Mouse (Mus musculus): ENCODE data around the gene Rarg. TPM values are rescaled to one million over a fixed set of nuclear protein-coding genes. Genes with fewer than 3 reads are reported as not detected.

The Rarg gene
- polyA plus RNA-seq, 2 experiments = 1.9 to 2.5 TPM

DNA sequence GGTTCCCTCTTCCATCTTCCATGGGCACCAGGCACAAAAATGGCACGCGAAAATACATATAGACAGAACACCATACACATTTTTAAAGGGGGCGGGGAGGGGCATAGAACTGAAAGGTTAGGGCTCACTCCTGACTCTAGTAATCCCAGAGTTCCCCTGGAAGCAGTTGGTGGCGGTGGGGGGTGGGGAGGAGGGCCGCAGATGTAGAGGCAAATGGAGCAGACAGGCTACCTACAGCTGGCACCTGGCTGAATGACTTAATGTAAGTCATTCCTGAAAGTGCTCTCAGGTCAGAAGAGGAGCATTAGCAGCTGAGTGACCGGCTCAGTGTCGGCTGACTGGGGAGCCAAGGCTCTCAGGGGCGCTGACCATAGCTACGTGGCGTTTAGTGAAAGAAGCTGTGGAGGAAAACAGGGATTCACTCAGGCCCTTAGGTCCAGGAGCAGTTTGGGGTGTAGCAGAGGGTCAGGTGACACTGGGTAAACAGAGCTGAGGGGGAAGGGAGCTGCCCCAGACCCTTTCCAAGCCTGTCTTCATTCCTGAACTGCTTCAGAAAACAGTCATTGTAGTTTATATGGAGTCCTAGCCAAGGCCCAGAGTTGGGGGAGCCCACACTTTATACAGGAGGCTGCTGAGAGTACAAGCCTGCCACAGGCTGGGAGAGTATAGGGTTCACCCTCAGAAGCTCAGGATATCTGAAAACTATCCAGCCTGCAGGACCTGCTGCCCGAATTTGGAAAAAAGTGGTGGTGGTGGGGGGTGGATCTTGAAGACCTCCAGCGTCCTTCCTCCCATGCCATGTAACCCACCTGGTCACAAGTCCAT lies 14.7 kb downstream of the Rarg start:
- Histone ChIP-seq H3K9ac (replicated peaks) (no peak overlapping the region), H3K4me3 (ENCODE audit: insufficient read depth in 1 of 2, low read depth in 2 of 2, low read length in 2 of 2) (no peak overlapping the region), H3K36me3 (replicated peaks; ENCODE audit: control insufficient read depth, insufficient read depth, low read depth) (no peaks in the 10 kb centered on the region), H3K27me3 (ENCODE audit: control insufficient read depth, insufficient read depth, low read length) (peaks cover 45% of the 10 kb centered on the region), H3K4me1 (replicated peaks; ENCODE audit: control insufficient read depth in 2 of 2, insufficient read depth in 2 of 2, low read length in 1 of 2) (peaks cover 0 to 14% of the 10 kb centered on the region in 2 experiments; a peak in 2 of 4 replicates), H3K4me2 (ENCODE audit: low read depth) (peak overlapping the region; percentile 40; the same call in 1 of the 2 replicates), H3K27ac (no peak overlapping the region), H3K9me3 (ENCODE audit: control insufficient read depth, low read length) (no peaks in the 10 kb centered on the region)
- TF ChIP-seq EP300 (IDR thresholded peaks at IDR 0.05; ENCODE audit: low read depth) = no peak
- no peak for TF ChIP-seq CTCF (IDR thresholded peaks at IDR 0.05; ENCODE audit: low read depth)
- DNase-seq (ENCODE audit: low read depth in 3 of 3, low spot score in 3 of 3) (no peak), ATAC-seq (ENCODE audit: insufficient read depth) (no peak)
- 51% methylated on average over 12 of the region's 12 CpGs for WGBS (ENCODE audit: insufficient replicate concordance)

DNA sequence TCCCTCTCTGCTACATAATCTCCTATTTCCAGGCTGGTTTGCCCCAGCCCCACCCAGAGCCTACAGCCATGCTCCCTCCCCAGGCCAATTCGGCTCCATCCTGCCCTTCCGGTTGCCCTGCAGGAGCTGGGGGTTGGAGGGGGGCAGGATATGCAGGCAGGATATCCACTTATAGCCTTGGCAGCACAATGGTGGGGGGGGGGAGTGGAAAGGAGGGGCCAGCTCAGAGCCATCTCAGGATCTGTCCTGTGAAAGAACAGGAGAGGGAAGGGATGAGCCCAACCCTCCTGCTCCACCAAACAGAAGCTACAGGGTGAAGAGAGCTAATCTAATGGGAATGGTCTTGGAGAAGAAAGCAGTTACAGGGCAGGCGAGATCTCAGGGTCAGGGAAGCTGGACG lies 16.7 kb downstream of the Rarg start:
- WGBS (ENCODE audit: insufficient replicate concordance) = 47% methylated on average over 4 of the region's 4 CpGs
- no peak overlapping the region for H3K9ac ChIP-seq (replicated peaks)
- no peak overlapping the region for H3K27ac ChIP-seq
- H3K4me3 ChIP-seq (ENCODE audit: insufficient read depth in 1 of 2, low read depth in 2 of 2, low read length in 2 of 2) = no peak overlapping the region
- H3K9me3 ChIP-seq (ENCODE audit: control insufficient read depth, low read length) = no peaks in the 10 kb centered on the region
- DNase-seq (ENCODE audit: low read depth in 3 of 3, low spot score in 3 of 3) = no peak
- TF ChIP-seq EP300 (IDR thresholded peaks at IDR 0.05; ENCODE audit: low read depth) (no peak), CTCF (IDR thresholded peaks at IDR 0.05; ENCODE audit: low read depth) (no peak)
- peaks cover 25% of the 10 kb centered on the region for H3K27me3 ChIP-seq (ENCODE audit: control insufficient read depth, insufficient read depth, low read length)
- ATAC-seq (ENCODE audit: insufficient read depth) = no peak
- H3K36me3 ChIP-seq (replicated peaks; ENCODE audit: control insufficient read depth, insufficient read depth, low read depth) = no peaks in the 10 kb centered on the region
- H3K4me1 ChIP-seq (replicated peaks; ENCODE audit: control insufficient read depth in 2 of 2, insufficient read depth in 2 of 2, low read length in 1 of 2) = peaks cover under 1 to 10% of the 10 kb centered on the region in 2 experiments; a peak in 3 of 4 replicates
- no peak overlapping the region for H3K4me2 ChIP-seq (ENCODE audit: low read depth)

DNA sequence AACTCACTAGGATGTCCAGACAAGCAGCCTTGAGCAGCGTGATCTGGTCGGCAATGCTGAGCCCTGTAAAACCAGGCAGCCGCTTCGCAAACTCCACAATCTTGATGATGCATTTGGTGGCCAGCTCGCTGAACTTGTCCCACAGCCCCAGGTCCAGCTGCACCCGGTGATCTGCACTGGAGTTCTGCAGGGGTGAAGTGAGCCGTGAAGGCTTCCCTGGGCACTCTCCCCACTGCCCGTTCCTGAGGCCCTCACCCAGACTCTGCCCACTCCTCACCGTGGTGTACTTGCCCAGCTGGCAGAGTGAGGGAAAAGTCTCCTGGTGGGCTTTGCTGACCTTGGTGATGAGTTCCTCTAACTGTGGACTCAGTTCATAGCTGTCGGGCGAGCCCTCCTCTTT lies 17.5 kb downstream of the Rarg start:
- Histone ChIP-seq H3K36me3 (replicated peaks; ENCODE audit: control insufficient read depth, insufficient read depth, low read depth) (no peaks in the 10 kb centered on the region), H3K9ac (replicated peaks) (no peak overlapping the region), H3K27ac (no peak overlapping the region), H3K4me3 (ENCODE audit: insufficient read depth in 1 of 2, low read depth in 2 of 2, low read length in 2 of 2) (no peak overlapping the region), H3K4me2 (ENCODE audit: low read depth) (no peak overlapping the region), H3K9me3 (ENCODE audit: control insufficient read depth, low read length) (no peaks in the 10 kb centered on the region), H3K27me3 (ENCODE audit: control insufficient read depth, insufficient read depth, low read length) (peaks cover 18% of the 10 kb centered on the region), H3K4me1 (replicated peaks; ENCODE audit: control insufficient read depth in 2 of 2, insufficient read depth in 2 of 2, low read length in 1 of 2) (peaks cover 7 to 12% of the 10 kb centered on the region in 2 experiments)
- DNase-seq (ENCODE audit: low read depth in 3 of 3, low spot score in 3 of 3) (no peak), ATAC-seq (ENCODE audit: insufficient read depth) (no peak)
- WGBS (ENCODE audit: insufficient replicate concordance) = 55% methylated on average over 11 of the region's 11 CpGs
- TF ChIP-seq EP300 (IDR thresholded peaks at IDR 0.05; ENCODE audit: low read depth) (no peak), CTCF (IDR thresholded peaks at IDR 0.05; ENCODE audit: low read depth) (no peak)

DNA sequence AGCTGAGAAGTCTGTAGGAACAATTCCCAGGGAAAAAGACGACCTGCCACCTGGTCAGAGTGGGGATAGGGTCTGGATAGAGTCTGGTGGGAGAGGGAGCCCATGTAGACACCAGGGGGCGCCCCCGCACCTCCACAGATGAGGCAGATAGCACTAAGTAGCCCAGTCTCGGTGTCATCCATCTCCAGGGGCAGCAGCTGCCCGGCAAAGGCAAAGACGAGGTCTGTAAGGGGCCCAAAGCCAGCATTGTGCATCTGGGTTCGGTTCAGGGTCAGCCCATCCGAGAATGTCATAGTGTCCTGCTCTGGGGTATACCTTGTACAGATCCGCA lies 18.1 kb downstream of the Rarg start:
- DNase-seq (ENCODE audit: low read depth in 3 of 3, low spot score in 3 of 3) (peak in 1 of 3 experiments; percentile 39), ATAC-seq (ENCODE audit: insufficient read depth) (no peak)
- Histone ChIP-seq H3K9ac (replicated peaks) (no peak overlapping the region), H3K9me3 (ENCODE audit: control insufficient read depth, low read length) (no peaks in the 10 kb centered on the region), H3K4me2 (ENCODE audit: low read depth) (no peak overlapping the region), H3K36me3 (replicated peaks; ENCODE audit: control insufficient read depth, insufficient read depth, low read depth) (no peaks in the 10 kb centered on the region), H3K4me3 (ENCODE audit: insufficient read depth in 1 of 2, low read depth in 2 of 2, low read length in 2 of 2) (no peak overlapping the region), H3K4me1 (replicated peaks; ENCODE audit: control insufficient read depth in 2 of 2, insufficient read depth in 2 of 2, low read length in 1 of 2) (peaks cover 7 to 17% of the 10 kb centered on the region in 2 experiments), H3K27ac (no peak overlapping the region), H3K27me3 (ENCODE audit: control insufficient read depth, insufficient read depth, low read length) (peaks cover 11% of the 10 kb centered on the region)
- TF ChIP-seq EP300 (IDR thresholded peaks at IDR 0.05; ENCODE audit: low read depth) (no peak), CTCF (IDR thresholded peaks at IDR 0.05; ENCODE audit: low read depth) (peak; percentile 91)
- WGBS (ENCODE audit: insufficient replicate concordance) = 13% methylated on average over 9 of the region's 9 CpGs

DNA sequence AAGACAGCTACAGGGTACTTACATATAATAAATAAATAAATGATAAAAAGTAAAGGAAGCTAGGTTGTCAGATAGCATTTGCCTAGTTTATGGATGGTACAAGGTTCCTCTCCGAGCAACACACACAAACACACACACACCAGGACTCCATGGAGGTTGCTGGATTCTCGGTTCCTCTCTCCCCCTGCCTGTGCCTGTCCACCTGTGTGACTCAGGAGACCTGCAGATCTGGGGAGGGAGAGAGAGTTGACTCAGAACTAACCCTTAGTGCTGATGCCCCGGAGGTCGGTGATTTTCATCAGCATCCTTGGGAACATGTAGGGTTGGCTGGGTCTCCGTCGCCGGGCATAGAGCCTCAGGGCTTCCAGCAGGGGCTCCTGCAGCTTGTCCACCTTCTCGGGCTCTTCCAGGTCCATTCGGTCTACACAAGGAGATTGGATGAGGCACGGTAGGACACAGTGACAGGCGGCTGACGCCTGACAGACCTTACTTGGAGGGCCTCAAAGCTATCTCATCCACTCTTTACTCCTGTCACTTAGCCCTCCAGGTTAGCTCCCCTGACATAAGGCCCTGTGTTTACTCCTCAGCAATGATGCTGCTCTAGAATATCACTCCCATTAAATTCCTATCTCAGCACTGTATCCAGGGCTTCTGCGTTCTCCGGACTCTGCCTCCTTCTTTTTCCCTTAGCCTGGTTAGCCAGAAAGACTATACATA lies 18.6 kb downstream of the Rarg start:
- TF ChIP-seq CTCF (IDR thresholded peaks at IDR 0.05; ENCODE audit: low read depth) (no peak), EP300 (IDR thresholded peaks at IDR 0.05; ENCODE audit: low read depth) (no peak)
- WGBS (ENCODE audit: insufficient replicate concordance) = 71% methylated on average over 14 of the region's 14 CpGs

More for the DNA sequence above, 18.6 kb downstream of the Rarg start:
- Histone ChIP-seq H3K27ac (no peak overlapping the region), H3K36me3 (replicated peaks; ENCODE audit: control insufficient read depth, insufficient read depth, low read depth) (no peaks in the 10 kb centered on the region), H3K4me2 (ENCODE audit: low read depth) (no peak overlapping the region), H3K4me1 (replicated peaks; ENCODE audit: control insufficient read depth in 2 of 2, insufficient read depth in 2 of 2, low read length in 1 of 2) (peaks cover 7 to 15% of the 10 kb centered on the region in 2 experiments), H3K4me3 (ENCODE audit: insufficient read depth in 1 of 2, low read depth in 2 of 2, low read length in 2 of 2) (no peak overlapping the region), H3K9me3 (ENCODE audit: control insufficient read depth, low read length) (no peaks in the 10 kb centered on the region), H3K9ac (replicated peaks) (no peak overlapping the region), H3K27me3 (ENCODE audit: control insufficient read depth, insufficient read depth, low read length) (peaks cover 6% of the 10 kb centered on the region)
- DNase-seq (ENCODE audit: low read depth in 3 of 3, low spot score in 3 of 3) (no peak), ATAC-seq (ENCODE audit: insufficient read depth) (no peak)
